9 mouse cellular contexts compared by ENCODE assay signal in the genomic region with DNA sequence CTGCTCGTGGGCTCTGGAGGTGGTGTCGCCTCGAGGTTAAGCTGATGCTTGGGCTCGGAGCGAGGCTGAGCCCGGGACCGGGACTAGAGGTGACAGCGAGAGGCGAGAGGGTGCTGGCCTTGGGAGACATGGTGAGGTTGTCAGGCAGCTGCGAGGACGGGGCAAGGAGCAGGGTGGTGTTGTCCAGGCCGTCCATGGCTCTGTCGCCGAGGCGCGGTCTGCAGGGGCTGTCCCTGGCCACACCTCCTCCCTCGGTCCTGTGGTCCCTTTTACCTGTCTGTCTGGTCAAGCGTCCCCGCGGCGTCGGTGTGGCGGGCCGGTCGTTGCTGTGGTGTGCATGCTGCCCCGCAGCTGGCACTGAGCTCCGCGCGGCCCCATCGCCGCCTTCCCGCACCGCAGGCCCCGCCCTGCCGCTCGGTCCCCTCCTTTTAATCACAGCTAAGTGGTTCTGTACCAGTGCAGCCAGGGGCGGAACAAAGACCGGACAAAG. TPM values are rescaled to one million over a fixed set of nuclear protein-coding genes. Genes with fewer than 3 reads are reported as not detected.
DNase-seq lines count a peak whose midpoint lies in the region; ATAC-seq and TF ChIP-seq lines count a peak whose summit lies in the region.
"Had no signal": no experiment of that assay in that cellular context is flagged by ENCODE, and none has a peak within 500 bp of the region (broad histone marks: within the 10 kb centered on the region; RNA-seq: fewer than 3 reads in every experiment).

A gene (minus strand): TSS at position 360 of the 490 bp plus-strand sequence.

- H3K36me3 ChIP-seq in kidney, embryonic 16.5 days (ENCODE audit: insufficient read depth, low read length) = no peaks in the 10 kb centered on the region
- no peaks in the 10 kb centered on the region for H3K36me3 ChIP-seq in hindbrain, postnatal 0 days (ENCODE audit: insufficient read depth, low read length)

- H3K27ac ChIP-seq in kidney, embryonic 16.5 days (ENCODE audit: low read length) = no peak within 1 kb of the TSS
- H3K27ac ChIP-seq in hindbrain, postnatal 0 days = no peak within 1 kb of the TSS

- H3K4me3 ChIP-seq in kidney, embryonic 16.5 days (ENCODE audit: low read length) = peak within 1 kb of the TSS; percentile 43
- peak within 1 kb of the TSS; percentile 34 for H3K4me3 ChIP-seq in hindbrain, postnatal 0 days (ENCODE audit: low read length)
- H3K4me3 ChIP-seq: myocyte had no signal

- H3K9me3 ChIP-seq in kidney, embryonic 16.5 days (ENCODE audit: low read length) = no peaks in the 10 kb centered on the region
- no peaks in the 10 kb centered on the region for H3K9me3 ChIP-seq in hindbrain, postnatal 0 days (ENCODE audit: low read length)

- 2% methylated on average over 34 of the region's 38 CpGs for WGBS in kidney, embryonic 16.5 days
- 3% methylated on average over 38 of the region's 38 CpGs for WGBS in hindbrain, postnatal 0 days

- no peak for DNase-seq in kidney, adult 9 months
- peak; percentile 41 for DNase-seq in embryo, embryonic 9.5 days (ENCODE audit: extremely low spot score)
- peak; percentile 4 for DNase-seq in hindbrain, postnatal 0 days (ENCODE audit: low spot score)
- peak; percentile 17 for DNase-seq in naive thymus-derived CD4-positive, alpha-beta T cell, adult 2 months (ENCODE audit: low read depth)
- no peak for DNase-seq in thymus, postnatal 25 days
- DNase-seq in layer of hippocampus, adult 18-20 months (ENCODE audit: low spot score in 2 of 2) = no peak
- no peak for DNase-seq in spleen, postnatal 4 days (ENCODE audit: low spot score in 2 of 2)

- no peak for TF ChIP-seq CTCF in hindbrain, postnatal 0 days (IDR thresholded peaks at IDR 0.05; ENCODE audit: low read depth)

- peak; percentile 77 for ATAC-seq in kidney, embryonic 16.5 days (ENCODE audit: low FRiP score, low TSS enrichment)
- peak; percentile 81 for ATAC-seq in hindbrain, postnatal 0 days

- peak within 1 kb of the TSS; percentile 31; the same call in 1 of the 2 replicates for H3K9ac ChIP-seq in kidney, embryonic 16.5 days (replicated peaks; ENCODE audit: low read length)
- H3K9ac ChIP-seq in hindbrain, postnatal 0 days (replicated peaks; ENCODE audit: low read length) = no peak within 1 kb of the TSS

- H3K4me1 ChIP-seq in kidney, embryonic 16.5 days (ENCODE audit: insufficient read depth, low read length) = 0 out of 2 replicates have a peak, but pooled peaks cover 2% of the 10 kb centered on the region
- H3K4me1 ChIP-seq in hindbrain, postnatal 0 days (ENCODE audit: insufficient read depth, low read length) = no peaks in the 10 kb centered on the region; the same call in 1 of the 2 replicates

- H3K27me3 ChIP-seq in kidney, embryonic 16.5 days (ENCODE audit: insufficient read depth, low read length) = peaks cover 13% of the 10 kb centered on the region
- no peaks in the 10 kb centered on the region for H3K27me3 ChIP-seq in hindbrain, postnatal 0 days (ENCODE audit: insufficient read depth, low read length)

- H3K4me2 ChIP-seq in kidney, embryonic 16.5 days (replicated peaks; ENCODE audit: low read depth, low read length) = peak within 1 kb of the TSS; percentile 60
- H3K4me2 ChIP-seq in hindbrain, postnatal 0 days (ENCODE audit: low read depth, low read length) = peak within 1 kb of the TSS; percentile 56

RNA-seq across cellular contexts. Expression of the gene that starts here (rescaled TPM):
- polyA plus RNA-seq in kidney, embryonic 16.5 days (2015; fragmentation: Nextera tagmentation; extraction: Ambion mirVana) = 0.33 and 0.45 TPM in 2 replicates
- total RNA-seq in hindbrain, postnatal 0 days (2014; rRNA removed) = 3.5 and 5.0 TPM in 2 replicates
- polyA plus RNA-seq in hindbrain, postnatal 0 days (2015; fragmentation: Nextera tagmentation; extraction: Ambion mirVana) = 4.6 and 5.7 TPM in 2 replicates
- under 1 TPM in 1 of 2 experiments, not detected in 1; 0.23 TPM for total RNA-seq in layer of hippocampus, adult 18-20 months (2021)
- polyA plus RNA-seq: myocyte had no signal

Comparison
In these comparisons a context has a peak if more than half of its experiments do, and no peak if none do; other contexts are left out.
1. Peak in ATAC-seq, H3K4me3 ChIP-seq, H3K9ac ChIP-seq and H3K4me2 ChIP-seq in kidney, embryonic 16.5 days; RNA of the gene not detected or under 1 TPM.
2. DNase-seq: peak in embryo, embryonic 9.5 days (single experiment), hindbrain, postnatal 0 days (single experiment) and naive thymus-derived CD4-positive, alpha-beta T cell, adult 2 months (single experiment); none in kidney, adult 9 months (single experiment), thymus, postnatal 25 days (single experiment), layer of hippocampus, adult 18-20 months (0 of 2) and spleen, postnatal 4 days (0 of 2).